Mouse (Mus musculus) liver, postnatal 0 days (tissue): ENCODE data around the gene Guca2b.

ENCODE experiments used
- CTCF ChIP-seq: sonication (generic); IDR thresholded peaks from 2 replicates; pipeline ENCODE4 v1.5.1; 2016; ENCODE audit warnings: antibody characterized with exemption, low read depth
- EP300 ChIP-seq: IDR thresholded peaks from 2 replicates; pipeline ENCODE4 v1.6.1; 2016; ENCODE audit warnings: antibody characterized with exemption, low read depth, mild to moderate bottlenecking

DNA sequence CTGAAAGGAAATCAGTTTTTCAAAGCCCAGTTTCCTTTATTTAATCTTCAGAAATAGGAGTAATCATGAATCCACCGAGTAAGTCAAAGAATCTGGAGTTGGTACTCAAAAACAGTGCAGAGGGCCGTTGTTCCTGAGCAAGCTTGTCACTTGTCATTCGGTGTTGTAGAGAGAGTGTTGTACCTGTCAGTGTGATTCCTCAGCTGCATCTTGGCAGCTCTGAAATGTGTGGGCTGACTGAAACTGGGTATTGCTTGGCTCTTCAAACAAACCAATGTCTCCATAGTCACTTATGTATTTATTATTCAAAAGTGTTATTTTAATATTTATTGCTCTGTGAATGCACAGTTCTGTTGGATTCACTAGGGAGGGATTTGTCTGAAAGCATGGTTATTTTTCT is 31.9 kb downstream of the Guca2b start:
- TF ChIP-seq CTCF (no peak), EP300 (no peak)
